Mouse (Mus musculus) lung, adult 2 months (tissue): ENCODE data around the gene Zfp62.

Source experiments
- CTCF ChIP-seq: fragments of 200-500 bp; IDR thresholded peaks from 2 replicates; pipeline ENCODE4 v1.5.1; 2011; ENCODE audit warnings: mild to moderate bottlenecking, low read length, control low read depth; ENCODE audit not compliant: insufficient read depth
- POLR2A ChIP-seq: fragments of 200-500 bp; IDR thresholded peaks from 2 replicates; pipeline ENCODE4 v1.6.1; 2011; ENCODE audit warnings: low read depth, mild to moderate bottlenecking, control low read depth, low read length, borderline replicate concordance; ENCODE audit errors: extremely low read depth

GRCm38 (mm10) chr11:49244595-49244930 is 41.5 kb downstream of the Zfp62 start:
- TF ChIP-seq POLR2A (no peak), CTCF (no peak)
